Mouse (Mus musculus) MEL (cell line): Measurements from ENCODE around the gene Galns.

ENCODE experiments used
- CTCF ChIP-seq, 3 experiments: IDR thresholded peaks in 2 of 3; conservative IDR thresholded peaks in 1 of 3; 2 replicates each; pipeline ENCODE4 v1.5.1; 2011 to 2012; ENCODE audit warnings: low read length in 3 of 3, low read depth in 2 of 3, mild to moderate bottlenecking in 2 of 3, improper control_type of control experiment in 1 of 3, inconsistent platforms in 1 of 3, mixed read lengths in 1 of 3, moderate library complexity in 1 of 3; ENCODE audit not compliant: control insufficient read depth in 1 of 3, insufficient read depth in 1 of 3, poor library complexity in 1 of 3, severe bottlenecking in 1 of 3
- ELF1 ChIP-seq: IDR thresholded peaks from 2 replicates; pipeline ENCODE4 v1.6.1; 2014; ENCODE audit warnings: low read depth, mild to moderate bottlenecking, inconsistent platforms, low read length, improper control_type of control experiment, moderate library complexity
- ETS1 ChIP-seq: IDR thresholded peaks from 2 replicates; pipeline ENCODE4 v1.6.1; 2012; ENCODE audit warnings: low read depth, mild to moderate bottlenecking, inconsistent platforms, low read length, improper control_type of control experiment, moderate library complexity
- JUND ChIP-seq: IDR thresholded peaks from 2 replicates; pipeline ENCODE4 v1.6.1; 2011; ENCODE audit warnings: low read depth, mild to moderate bottlenecking, improper control_type of control experiment, low read length
- MAX ChIP-seq: IDR thresholded peaks from 2 replicates; pipeline ENCODE4 v1.6.1; 2011; ENCODE audit warnings: low read length, improper control_type of control experiment
- MEF2A ChIP-seq: IDR thresholded peaks from 2 replicates; pipeline ENCODE4 v1.6.1; 2014; ENCODE audit warnings: low read depth, mild to moderate bottlenecking, inconsistent platforms, low read length, improper control_type of control experiment; ENCODE audit not compliant: poor library complexity, insufficient replicate concordance, severe bottlenecking; ENCODE audit errors: extremely low read depth
- MYB ChIP-seq: IDR thresholded peaks from 2 replicates; pipeline ENCODE4 v1.6.1; 2011; ENCODE audit warnings: mild to moderate bottlenecking, low read depth, low read length, improper control_type of control experiment
- POLR2A ChIP-seq, 2 experiments: IDR thresholded peaks; 2 replicates each; pipeline ENCODE4 v1.6.1; 2011 to 2012; ENCODE audit warnings: low read length in 2 of 2, mild to moderate bottlenecking in 2 of 2, control low read depth in 1 of 2, improper control_type of control experiment in 1 of 2, low read depth in 1 of 2, moderate library complexity in 1 of 2; ENCODE audit not compliant: control insufficient read depth in 1 of 2, insufficient read depth in 1 of 2, poor library complexity in 1 of 2
- POLR2AphosphoS2 ChIP-seq: IDR thresholded peaks from 2 replicates; pipeline ENCODE4 v1.6.1; 2011; ENCODE audit warnings: low read length, improper control_type of control experiment
- ZC3H11A ChIP-seq: IDR thresholded peaks from 2 replicates; pipeline ENCODE4 v1.6.1; 2012; ENCODE audit warnings: low read depth, mild to moderate bottlenecking, inconsistent platforms, low read length, improper control_type of control experiment

DNA sequence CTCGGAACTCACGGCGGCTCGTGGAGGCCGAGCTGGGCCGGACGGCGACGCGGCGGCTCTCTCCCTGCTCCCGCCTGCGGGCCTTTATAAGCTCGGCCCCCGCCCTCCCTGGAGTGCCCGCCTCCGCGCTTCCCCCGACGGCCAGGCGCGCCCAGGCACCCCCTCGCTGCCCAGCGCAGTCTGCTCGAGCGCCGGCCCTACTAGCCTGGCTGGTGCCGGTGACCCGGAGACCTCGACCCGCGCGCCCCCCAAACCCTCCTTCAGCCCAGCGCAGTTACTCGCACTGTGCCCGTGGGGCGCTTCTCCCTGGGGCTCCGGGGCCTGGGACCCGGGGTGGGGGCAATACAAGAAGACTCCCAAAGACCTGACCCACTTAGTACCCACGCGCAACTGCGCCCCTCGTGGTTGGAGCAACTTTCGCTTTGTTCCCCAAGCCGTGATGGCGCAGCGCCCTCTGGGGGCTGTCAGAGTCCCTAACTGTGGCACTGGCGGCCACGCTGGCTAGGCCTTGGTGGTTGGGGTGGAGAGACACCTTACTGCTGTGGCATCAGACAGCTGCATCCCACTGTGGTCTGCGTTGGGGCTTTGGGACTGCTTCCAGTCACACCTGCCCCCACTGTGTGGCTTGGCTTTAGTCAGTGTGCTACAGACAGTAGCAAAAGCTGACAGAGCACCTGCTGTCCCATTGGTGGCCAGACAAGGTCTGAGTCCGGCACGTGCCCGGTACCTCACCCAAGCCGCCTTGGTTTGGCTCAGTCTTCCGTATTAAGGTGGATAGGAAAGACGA lies 59.8 kb downstream of the Galns start, which contains the start of gene Piezo1:
- TF ChIP-seq MYB (no peak), CTCF (IDR thresholded peaks at IDR 0.05 in 2 of 3, conservative IDR thresholded peaks at IDR 0.05 in 1 of 3; ENCODE audit: control insufficient read depth in 1 of 3, insufficient read depth in 1 of 3, low read depth in 2 of 3, low read length in 3 of 3, poor library complexity in 1 of 3, severe bottlenecking in 1 of 3) (peak; percentile 76 to 97 (median 92); a peak in 5 of 6 replicates), POLR2A (IDR thresholded peaks at IDR 0.05; ENCODE audit: control insufficient read depth in 1 of 2, insufficient read depth in 1 of 2, low read depth in 1 of 2, low read length in 2 of 2, poor library complexity in 1 of 2) (peak; percentile 29 to 78; a peak in 2 of 4 replicates), MAX (no peak), MEF2A (no peak), ELF1 (no peak), POLR2AphosphoS2 (no peak), ETS1 (no peak), ZC3H11A (no peak), JUND (no peak)
